Mouse (Mus musculus): Measurements from ENCODE around the gene Tspan11.

GRCm38 (mm10) chr6:127971931-127972330 lies 84.5 kb downstream of the Tspan11 start:
- TF ChIP-seq CTCF (IDR thresholded peaks at IDR 0.05; ENCODE audit: control insufficient read depth, insufficient read depth, low read length) (no peak), POLR2A (IDR thresholded peaks at IDR 0.05; ENCODE audit: borderline replicate concordance, control insufficient read depth, low read depth, low read length) (no peak)

All from bone marrow, adult 2 months (tissue).